Mouse (Mus musculus) stomach, postnatal 0 days (tissue): ENCODE results near the gene Shisal2a.

Experiments
- CTCF ChIP-seq: IDR thresholded peaks from 2 replicates; pipeline ENCODE4 v1.5.1; 2016; ENCODE audit warnings: antibody characterized with exemption, low read depth, mild to moderate bottlenecking, moderate library complexity
- EP300 ChIP-seq: optimal IDR thresholded peaks from 2 replicates; pipeline ENCODE3; 2016; ENCODE audit warnings: antibody characterized with exemption

DNA sequence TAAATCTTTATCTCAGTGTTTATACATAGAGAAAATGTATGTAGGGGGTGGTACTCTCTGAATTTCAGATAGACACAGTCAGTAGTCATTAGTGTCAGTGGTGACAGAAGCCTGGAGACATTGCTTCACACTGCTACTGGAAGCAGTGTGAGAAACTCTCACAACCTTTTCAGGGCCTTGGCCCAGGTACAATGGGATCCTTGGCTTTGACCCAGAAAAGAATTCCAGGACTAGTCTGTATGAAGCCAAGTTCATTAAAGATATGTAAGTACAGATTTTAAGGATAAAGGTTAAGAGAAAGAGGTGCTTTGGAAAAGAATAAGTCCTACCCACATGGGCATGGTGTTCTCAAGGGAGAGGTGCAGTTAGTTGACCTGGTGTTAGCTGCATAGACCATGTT is 11.1 kb upstream of the Shisal2a start:
- TF ChIP-seq CTCF, result no peak
- no peak for TF ChIP-seq EP300
